Mouse (Mus musculus) limb, embryonic 14.5 days (tissue): ENCODE measurements around the gene Lax1. TPM values are rescaled to one million over a fixed set of nuclear protein-coding genes. Genes with fewer than 3 reads are reported as not detected.

Experiments used
- ATAC-seq: fragments of 200-750 bp; cut with Nextera tagmentation; 2 replicates; pipeline ENCODE4 v1.8.0; 2017; ENCODE audit warnings: low read depth, moderate number of reproducible peaks, moderate TSS enrichment; ENCODE audit not compliant: low FRiP score
- DNase-seq: peaks from one replicate; pipeline ENCODE4 v3.0.0-alpha.2; 2015; ENCODE audit warnings: low spot score
- H3K27ac ChIP-seq: fragments of 300-500 bp; sonication (generic); replicated peaks from 2 replicates; pipeline ENCODE4 v1.5.1; 2014; ENCODE audit warnings: low read depth, mild to moderate bottlenecking, low read length, moderate library complexity, mixed read lengths
- H3K27me3 ChIP-seq: fragments of 300-500 bp; sonication (generic); 2 replicates; pipeline ENCODE4 v1.6.1; 2014; ENCODE audit warnings: low read length, mixed read lengths; ENCODE audit not compliant: control insufficient read depth, insufficient read depth
- H3K36me3 ChIP-seq: fragments of 300-500 bp; sonication (generic); 2 replicates; pipeline ENCODE4 v1.6.1; 2014; ENCODE audit warnings: mild to moderate bottlenecking, low read length, moderate library complexity, mixed read lengths; ENCODE audit not compliant: control insufficient read depth, insufficient read depth
- H3K4me1 ChIP-seq: fragments of 300-500 bp; sonication (generic); 2 replicates; pipeline ENCODE4 v1.6.1; 2014; ENCODE audit warnings: antibody characterized with exemption, low read length, mixed read lengths; ENCODE audit not compliant: control insufficient read depth, insufficient read depth
- H3K4me2 ChIP-seq: fragments of 300-500 bp; sonication (generic); replicated peaks from 2 replicates; pipeline ENCODE4 v1.6.1; 2014; ENCODE audit warnings: low read depth, mild to moderate bottlenecking, low read length, moderate library complexity; ENCODE audit not compliant: severe bottlenecking
- H3K4me3 ChIP-seq: fragments of 300-500 bp; sonication (generic); replicated peaks from 2 replicates; pipeline ENCODE4 v1.5.1; 2014; ENCODE audit warnings: low read length
- H3K9ac ChIP-seq: fragments of 300-500 bp; sonication (generic); 2 replicates; pipeline ENCODE4 v1.6.1; 2014; ENCODE audit warnings: mild to moderate bottlenecking, low read depth, low read length, moderate library complexity; ENCODE audit not compliant: severe bottlenecking
- H3K9me3 ChIP-seq: fragments of 300-500 bp; sonication (generic); 2 replicates; pipeline ENCODE4 v1.6.1; 2016; ENCODE audit warnings: low read length; ENCODE audit not compliant: control insufficient read depth
- POLR2A ChIP-seq: fragments of 200-500 bp; IDR thresholded peaks from 2 replicates; pipeline ENCODE4 v1.8.0; 2012; ENCODE audit warnings: inconsistent platforms, mild to moderate bottlenecking, moderate library complexity, borderline replicate concordance; ENCODE audit not compliant: insufficient read depth, insufficient read length; ENCODE audit errors: extremely low read depth
- WGBS: fragments of 180-500 bp; shearing (Covaris S2); extraction: QIAGEN DNeasy Blood & Tissue Kit; methylation state at CpG from one replicate; pipeline ENCODE4 v1.1.7; 2014; 5-methylcytosine and 5-hydroxymethylcytosine counted together
- polyA plus RNA-seq, 2 experiments: library from polyadenylated mRNA; depleted of rRNA in 1 of 2; stranded (reverse) in 1 of 2; unstranded in 1 of 2; fragments of >200 nt; fragmentation: Nextera tagmentation in 1 of 2; extraction: Ambion mirVana in 1 of 2; gene quantifications; 2 replicates each; pipeline versions ENCODE4 v1.2.1 to v1.2.3; 2012 to 2014

Gene Lax1
- polyA plus RNA-seq, 2 experiments, result 0.18 to 1.7 TPM

- H3K9me3 ChIP-seq, result no peaks in the 10 kb centered on the region
- H3K4me2 ChIP-seq, result no peak overlapping the region
- no peak overlapping the region for H3K9ac ChIP-seq
- 69% methylated on average over 11 of the region's 11 CpGs for WGBS
- H3K27me3 ChIP-seq, result no peaks in the 10 kb centered on the region
- H3K36me3 ChIP-seq, result 0 out of 2 replicates have a peak, but pooled peaks cover 3% of the 10 kb centered on the region
- no peak for TF ChIP-seq POLR2A
- ATAC-seq, result no peak
- no peak for DNase-seq
- H3K4me3 ChIP-seq, result no peak overlapping the region
- H3K27ac ChIP-seq, result no peak overlapping the region
- peaks cover 7% of the 10 kb centered on the region for H3K4me1 ChIP-seq
Observed at GRCm38 (mm10) chr1:133664203-133664970, 25.5 kb downstream of the Lax1 start.

- 79% methylated on average over 4 of the region's 4 CpGs for WGBS
- DNase-seq, result no peak
Observed at GRCm38 (mm10) chr1:133663427-133663826, 26.5 kb downstream of the Lax1 start.

GRCm38 (mm10) chr1:133662941-133663340, 27.0 kb downstream of the Lax1 start:
- Histone ChIP-seq H3K27ac (no peak overlapping the region), H3K9ac (no peak overlapping the region), H3K27me3 (no peaks in the 10 kb centered on the region), H3K9me3 (no peaks in the 10 kb centered on the region), H3K36me3 (peaks cover 17% of the 10 kb centered on the region), H3K4me3 (no peak overlapping the region), H3K4me2 (no peak overlapping the region), H3K4me1 (peaks cover 20% of the 10 kb centered on the region)
- ATAC-seq (no peak), DNase-seq (no peak)
- no peak for TF ChIP-seq POLR2A
- WGBS, result 93% methylated on average over 7 of the region's 7 CpGs

More at GRCm38 (mm10) chr1:133663427-133663826, 26.5 kb downstream of the Lax1 start:
- no peak for ATAC-seq
- Histone ChIP-seq H3K9ac (no peak overlapping the region), H3K36me3 (peaks cover 13% of the 10 kb centered on the region), H3K9me3 (no peaks in the 10 kb centered on the region), H3K4me1 (peaks cover 16% of the 10 kb centered on the region), H3K27me3 (no peaks in the 10 kb centered on the region), H3K27ac (no peak overlapping the region), H3K4me3 (no peak overlapping the region), H3K4me2 (no peak overlapping the region)
- TF ChIP-seq POLR2A, result no peak

GRCm38 (mm10) chr1:133661203-133661933, 28.5 kb downstream of the Lax1 start, which contains the start of gene Gm38394:
Gm38394 (minus strand) TSS chr1:133661318.
- Histone ChIP-seq H3K27me3 (no peaks in the 10 kb centered on the region), H3K4me3 (peak within 1 kb of the TSS; percentile 67), H3K9ac (peak within 1 kb of the TSS; percentile 87), H3K4me2 (peak within 1 kb of the TSS; percentile 48), H3K27ac (peak within 1 kb of the TSS; percentile 96), H3K9me3 (no peaks in the 10 kb centered on the region), H3K4me1 (peaks cover 33% of the 10 kb centered on the region), H3K36me3 (peaks cover 30% of the 10 kb centered on the region)
- peak; percentile 99 for DNase-seq
- 3% methylated on average over 26 of the region's 26 CpGs for WGBS
- ATAC-seq, result peak; percentile 98
- peak; percentile 63; the same call in 1 of the 2 replicates for TF ChIP-seq POLR2A

GRCm38 (mm10) chr1:133660466-133661202, 29.3 kb downstream of the Lax1 start, which contains the start of gene Zbed6:
Zbed6 (minus strand) TSS chr1:133660885.
- H3K9me3 ChIP-seq, result no peaks in the 10 kb centered on the region
- peak within 1 kb of the TSS; percentile 67 for H3K4me3 ChIP-seq
- peak within 1 kb of the TSS; percentile 96 for H3K27ac ChIP-seq
- peak; percentile 76 for ATAC-seq
- no peaks in the 10 kb centered on the region for H3K27me3 ChIP-seq
- WGBS, result 1% methylated on average over 34 of the region's 41 CpGs
- peak within 1 kb of the TSS; percentile 48 for H3K4me2 ChIP-seq
- peak within 1 kb of the TSS; percentile 87 for H3K9ac ChIP-seq
- peaks cover 33% of the 10 kb centered on the region for H3K36me3 ChIP-seq
- DNase-seq, result peak; percentile 65
- peaks cover 36% of the 10 kb centered on the region for H3K4me1 ChIP-seq
- no peak for TF ChIP-seq POLR2A
